Comparison of ENCODE assay signal across 7 mouse cellular contexts in genomic region chr7:133286836-133287235, GRCm38 (mm10).
"Had no signal": no experiment of that assay in that cellular context is flagged by ENCODE, and none has a peak within 500 bp of the region (broad histone marks: within the 10 kb centered on the region; RNA-seq: fewer than 3 reads in every experiment).

No protein-coding gene starts in this region.

- ATAC-seq: liver, embryonic 12.5 days; midbrain, embryonic 16.5 days had no signal

- DNase-seq: kidney, postnatal 25 days; lung, postnatal 14 days; retina, postnatal 1 day; thymus, adult 2 months; thymus, postnatal 25 days had no signal
